Mouse (Mus musculus): ENCODE data around the gene Zfp616. TPM values are rescaled to one million over a fixed set of nuclear protein-coding genes. Genes with fewer than 3 reads are reported as not detected.

Gene Zfp616
- not detected in 2 replicates for polyA plus RNA-seq (2016; fragmentation: Nextera tagmentation; extraction: Ambion mirVana)

- WGBS, result 88% methylated on average over 1 of the region's 1 CpGs
- no peak for DNase-seq (ENCODE audit: low spot score)
- H3K4me3 ChIP-seq, result no peak within 1 kb of the TSS
Observed at GRCm38 (mm10) chr11:74069655-74070054, at the start of gene Zfp616. Gene Zfp616, plus strand, starts transcription at chr11:74069955.

GRCm38 (mm10) chr11:74051347-74051746 lies 18.4 kb upstream of the Zfp616 start:
- Histone ChIP-seq H3K4me1 (no peaks in the 10 kb centered on the region), H3K4me3 (no peak overlapping the region), H3K9me3 (peaks cover 24% of the 10 kb centered on the region), H3K27me3 (replicated peaks; ENCODE audit: low read depth, poor library complexity, severe bottlenecking) (no peaks in the 10 kb centered on the region), H3K27ac (replicated peaks) (no peak overlapping the region), H3K36me3 (replicated peaks) (no peaks in the 10 kb centered on the region)
- 71% methylated on average over 3 of the region's 3 CpGs for WGBS
- no peak for DNase-seq (ENCODE audit: low spot score)

More at GRCm38 (mm10) chr11:74069655-74070054, at the start of gene Zfp616:
- no peak within 1 kb of the TSS for H3K27ac ChIP-seq (replicated peaks)
- H3K36me3 ChIP-seq (replicated peaks), result no peaks in the 10 kb centered on the region
- H3K27me3 ChIP-seq (replicated peaks; ENCODE audit: low read depth, poor library complexity, severe bottlenecking), result no peaks in the 10 kb centered on the region
- no peaks in the 10 kb centered on the region for H3K4me1 ChIP-seq
- peaks cover 19% of the 10 kb centered on the region for H3K9me3 ChIP-seq

- H3K4me3 ChIP-seq, result no peak within 1 kb of the TSS
- DNase-seq (ENCODE audit: low spot score), result no peak
- no peaks in the 10 kb centered on the region for H3K27me3 ChIP-seq (replicated peaks; ENCODE audit: low read depth, poor library complexity, severe bottlenecking)
- WGBS, result 83% methylated on average over 2 of the region's 2 CpGs
- peaks cover 40% of the 10 kb centered on the region for H3K9me3 ChIP-seq
- no peaks in the 10 kb centered on the region for H3K36me3 ChIP-seq (replicated peaks)
- no peak within 1 kb of the TSS for H3K27ac ChIP-seq (replicated peaks)
- H3K4me1 ChIP-seq, result no peaks in the 10 kb centered on the region
Observed at GRCm38 (mm10) chr11:74056451-74056850, 13.3 kb upstream of the Zfp616 start, which contains the start of the genes Olfr139 and Olfr399. Gene Olfr139, minus strand, starts transcription at chr11:74056551. Gene Olfr399, minus strand, starts transcription at chr11:74056615.

- WGBS, result 81% methylated on average over 2 of the region's 2 CpGs
- H3K4me3 ChIP-seq, result no peak overlapping the region
- no peak overlapping the region for H3K27ac ChIP-seq (replicated peaks)
- H3K4me1 ChIP-seq, result no peaks in the 10 kb centered on the region
- no peaks in the 10 kb centered on the region for H3K27me3 ChIP-seq (replicated peaks; ENCODE audit: low read depth, poor library complexity, severe bottlenecking)
- no peak for DNase-seq (ENCODE audit: low spot score)
- no peaks in the 10 kb centered on the region for H3K36me3 ChIP-seq (replicated peaks)
- peaks cover 18% of the 10 kb centered on the region; the same call in 1 of the 2 replicates for H3K9me3 ChIP-seq
Observed at GRCm38 (mm10) chr11:74100724-74101123, 31.0 kb downstream of the Zfp616 start.

GRCm38 (mm10) chr11:74101507-74101906 lies 31.8 kb downstream of the Zfp616 start:
- 55% methylated on average over 2 of the region's 2 CpGs for WGBS
- H3K4me3 ChIP-seq, result no peak overlapping the region
- H3K9me3 ChIP-seq, result peaks cover 15% of the 10 kb centered on the region; the same call in 1 of the 2 replicates
- H3K27ac ChIP-seq (replicated peaks), result no peak overlapping the region
- DNase-seq (ENCODE audit: low spot score), result no peak
- H3K27me3 ChIP-seq (replicated peaks; ENCODE audit: low read depth, poor library complexity, severe bottlenecking), result no peaks in the 10 kb centered on the region
- H3K36me3 ChIP-seq (replicated peaks), result no peaks in the 10 kb centered on the region
- no peaks in the 10 kb centered on the region for H3K4me1 ChIP-seq

- Histone ChIP-seq H3K36me3 (replicated peaks) (no peaks in the 10 kb centered on the region), H3K4me3 (no peak overlapping the region), H3K4me1 (no peaks in the 10 kb centered on the region), H3K27ac (replicated peaks) (no peak overlapping the region), H3K27me3 (replicated peaks; ENCODE audit: low read depth, poor library complexity, severe bottlenecking) (no peaks in the 10 kb centered on the region), H3K9me3 (peaks cover 23% of the 10 kb centered on the region)
- WGBS, result 33% methylated on average over 5 of the region's 5 CpGs
- DNase-seq (ENCODE audit: low spot score), result no peak
Observed at GRCm38 (mm10) chr11:74105066-74105465, 35.3 kb downstream of the Zfp616 start.

- Histone ChIP-seq H3K4me3 (no peak within 1 kb of the TSS), H3K4me1 (no peaks in the 10 kb centered on the region), H3K27ac (replicated peaks) (no peak within 1 kb of the TSS), H3K27me3 (replicated peaks; ENCODE audit: low read depth, poor library complexity, severe bottlenecking) (no peaks in the 10 kb centered on the region), H3K9me3 (peaks cover 40% of the 10 kb centered on the region), H3K36me3 (replicated peaks) (no peaks in the 10 kb centered on the region)
- no peak for DNase-seq (ENCODE audit: low spot score)
Observed at GRCm38 (mm10) chr11:74113412-74113811, 43.7 kb downstream of the Zfp616 start, which contains the start of gene Olfr401. Gene Olfr401, plus strand, starts transcription at chr11:74113712.

Other genes starting within 250 kb of the Zfp616 start
- not detected in 2 replicates for gene Olfr393, start 218.5 kb upstream of the Zfp616 start, polyA plus RNA-seq (2016; fragmentation: Nextera tagmentation; extraction: Ambion mirVana)
- not detected in 2 replicates for gene Olfr394, start 179.2 kb upstream of the Zfp616 start, polyA plus RNA-seq (2016; fragmentation: Nextera tagmentation; extraction: Ambion mirVana)
- gene Olfr395, start 160.7 kb upstream of the Zfp616 start, polyA plus RNA-seq (2016; fragmentation: Nextera tagmentation; extraction: Ambion mirVana), result not detected in 2 replicates
- not detected in 2 replicates for gene Olfr23, start 133.3 kb upstream of the Zfp616 start, polyA plus RNA-seq (2016; fragmentation: Nextera tagmentation; extraction: Ambion mirVana)
- not detected in 2 replicates for gene Olfr397, start 109.1 kb upstream of the Zfp616 start, polyA plus RNA-seq (2016; fragmentation: Nextera tagmentation; extraction: Ambion mirVana)
- not detected in 2 replicates for gene Olfr398, start 79.5 kb upstream of the Zfp616 start, polyA plus RNA-seq (2016; fragmentation: Nextera tagmentation; extraction: Ambion mirVana)
- gene Olfr139, start 13.4 kb upstream of the Zfp616 start, polyA plus RNA-seq (2016; fragmentation: Nextera tagmentation; extraction: Ambion mirVana), result not detected in 2 replicates
- gene Olfr399, start 13.3 kb upstream of the Zfp616 start, polyA plus RNA-seq (2016; fragmentation: Nextera tagmentation; extraction: Ambion mirVana), result not detected in 2 replicates
- gene Olfr401, start 43.8 kb downstream of the Zfp616 start, polyA plus RNA-seq (2016; fragmentation: Nextera tagmentation; extraction: Ambion mirVana), result not detected in 2 replicates
- not detected in 2 replicates for gene Olfr402, start 83.6 kb downstream of the Zfp616 start, polyA plus RNA-seq (2016; fragmentation: Nextera tagmentation; extraction: Ambion mirVana)
- gene Olfr403, start 116.3 kb downstream of the Zfp616 start, polyA plus RNA-seq (2016; fragmentation: Nextera tagmentation; extraction: Ambion mirVana), result not detected in 2 replicates
- not detected in 2 replicates for gene Olfr43, start 141.4 kb downstream of the Zfp616 start, polyA plus RNA-seq (2016; fragmentation: Nextera tagmentation; extraction: Ambion mirVana)
- gene Olfr406, start 189.9 kb downstream of the Zfp616 start, polyA plus RNA-seq (2016; fragmentation: Nextera tagmentation; extraction: Ambion mirVana), result not detected in 2 replicates
- gene Olfr59, start 213.8 kb downstream of the Zfp616 start, polyA plus RNA-seq (2016; fragmentation: Nextera tagmentation; extraction: Ambion mirVana), result not detected in 2 replicates

All from embryonic facial prominence, embryonic 10.5 days (tissue).